Mouse (Mus musculus): ENCODE results near the gene Gtf2a1. TPM values are rescaled to one million over a fixed set of nuclear protein-coding genes. Genes with fewer than 3 reads are reported as not detected.
"Not testable (repeated sequence)": the region's sequence is repeated elsewhere in the genome, so short reads cannot be mapped to it uniquely, and the experiment has no call there.

Gtf2a1 gene
- polyA plus RNA-seq, 1 experiment from 2014 or later: 62.4 TPM

GRCm38 (mm10) chr12:91588670-91589541 lies 1.4 kb downstream of the Gtf2a1 start:
- WGBS: under 1% methylated on average over 77 of the region's 83 CpGs
- H3K27ac ChIP-seq: peak overlapping the region; percentile 100
- no peaks in the 10 kb centered on the region for H3K9me3 ChIP-seq (replicated peaks)
- DNase-seq (ENCODE audit: low spot score): peak; percentile 62
- H3K36me3 ChIP-seq: peaks cover 27% of the 10 kb centered on the region
- peak overlapping the region; percentile 89 for H3K4me3 ChIP-seq
- peaks cover 15% of the 10 kb centered on the region for H3K4me1 ChIP-seq
- H3K27me3 ChIP-seq (ENCODE audit: low read depth, poor library complexity, severe bottlenecking): no peaks in the 10 kb centered on the region

- Histone ChIP-seq H3K27me3 (ENCODE audit: low read depth, poor library complexity, severe bottlenecking) (no peaks in the 10 kb centered on the region), H3K4me1 (peaks cover 15% of the 10 kb centered on the region), H3K36me3 (peaks cover 34% of the 10 kb centered on the region), H3K9me3 (replicated peaks) (no peaks in the 10 kb centered on the region), H3K27ac (peak overlapping the region; percentile 100), H3K4me3 (peak overlapping the region; percentile 89)
- peak; percentile 91 for DNase-seq (ENCODE audit: low spot score)
- under 1% methylated on average over 32 of the region's 32 CpGs for WGBS
Observed at GRCm38 (mm10) chr12:91588176-91588669, 2.1 kb downstream of the Gtf2a1 start.

GRCm38 (mm10) chr12:91587491-91588033 lies 2.7 kb downstream of the Gtf2a1 start:
- DNase-seq (ENCODE audit: low spot score): no peak
- WGBS: 16% methylated on average over 5 of the region's 5 CpGs
- peaks cover 15% of the 10 kb centered on the region for H3K4me1 ChIP-seq
- H3K4me3 ChIP-seq: peak overlapping the region; percentile 89
- peaks cover 40% of the 10 kb centered on the region for H3K36me3 ChIP-seq
- H3K9me3 ChIP-seq (replicated peaks): no peaks in the 10 kb centered on the region
- peak overlapping the region; percentile 100 for H3K27ac ChIP-seq
- H3K27me3 ChIP-seq (ENCODE audit: low read depth, poor library complexity, severe bottlenecking): no peaks in the 10 kb centered on the region

- Histone ChIP-seq H3K27ac (0 out of 2 replicates have a peak overlapping the region, but pooled peaks have one; percentile 100), H3K27me3 (ENCODE audit: low read depth, poor library complexity, severe bottlenecking) (no peaks in the 10 kb centered on the region), H3K36me3 (peaks cover 45% of the 10 kb centered on the region), H3K4me1 (peaks cover 15% of the 10 kb centered on the region), H3K9me3 (replicated peaks) (no peaks in the 10 kb centered on the region), H3K4me3 (peak overlapping the region; percentile 89)
- DNase-seq (ENCODE audit: low spot score): no peak
- 54% methylated on average over 3 of the region's 3 CpGs for WGBS
Observed at GRCm38 (mm10) chr12:91587077-91587476, 3.2 kb downstream of the Gtf2a1 start.

GRCm38 (mm10) chr12:91585815-91586214 lies 4.5 kb downstream of the Gtf2a1 start:
- H3K4me3 ChIP-seq; DNase-seq (ENCODE audit: low spot score); H3K27ac ChIP-seq; H3K9me3 ChIP-seq (replicated peaks); H3K27me3 ChIP-seq (ENCODE audit: low read depth, poor library complexity, severe bottlenecking): not testable (repeated sequence)
- WGBS: 95% methylated on average over 4 of the region's 4 CpGs
- Histone ChIP-seq H3K36me3 (peaks cover 57% of the 10 kb centered on the region), H3K4me1 (peaks cover 11% of the 10 kb centered on the region)

- no peak for DNase-seq (ENCODE audit: low spot score)
- WGBS: 97% methylated on average over 3 of the region's 3 CpGs
- peaks cover 62% of the 10 kb centered on the region for H3K36me3 ChIP-seq
Observed at GRCm38 (mm10) chr12:91585206-91585605, 5.1 kb downstream of the Gtf2a1 start.

GRCm38 (mm10) chr12:91583409-91583808 lies 6.9 kb downstream of the Gtf2a1 start:
- no peaks in the 10 kb centered on the region for H3K9me3 ChIP-seq (replicated peaks)
- WGBS: 94% methylated on average over 6 of the region's 6 CpGs
- H3K27me3 ChIP-seq (ENCODE audit: low read depth, poor library complexity, severe bottlenecking): no peaks in the 10 kb centered on the region
- DNase-seq (ENCODE audit: low spot score): no peak
- no peak overlapping the region for H3K27ac ChIP-seq
- H3K4me3 ChIP-seq: no peak overlapping the region
- peaks cover 79% of the 10 kb centered on the region for H3K36me3 ChIP-seq
- peaks cover 9% of the 10 kb centered on the region for H3K4me1 ChIP-seq

More at GRCm38 (mm10) chr12:91585206-91585605, 5.1 kb downstream of the Gtf2a1 start:
- no peaks in the 10 kb centered on the region for H3K9me3 ChIP-seq (replicated peaks)
- no peaks in the 10 kb centered on the region for H3K27me3 ChIP-seq (ENCODE audit: low read depth, poor library complexity, severe bottlenecking)
- H3K27ac ChIP-seq: no peak overlapping the region
- peaks cover 9% of the 10 kb centered on the region for H3K4me1 ChIP-seq
- no peak overlapping the region for H3K4me3 ChIP-seq

- 82% methylated on average over 6 of the region's 6 CpGs for WGBS
- Histone ChIP-seq H3K4me3 (no peak overlapping the region), H3K27ac (no peak overlapping the region), H3K36me3 (peaks cover 88% of the 10 kb centered on the region), H3K27me3 (ENCODE audit: low read depth, poor library complexity, severe bottlenecking) (no peaks in the 10 kb centered on the region), H3K4me1 (peaks cover 8% of the 10 kb centered on the region), H3K9me3 (replicated peaks) (no peaks in the 10 kb centered on the region)
- DNase-seq (ENCODE audit: low spot score): no peak
Observed at GRCm38 (mm10) chr12:91582362-91583002, 7.8 kb downstream of the Gtf2a1 start.

- 94% methylated on average over 6 of the region's 6 CpGs for WGBS
- DNase-seq (ENCODE audit: low spot score): no peak
- Histone ChIP-seq H3K27me3 (ENCODE audit: low read depth, poor library complexity, severe bottlenecking) (no peaks in the 10 kb centered on the region), H3K27ac (no peak overlapping the region), H3K36me3 (peaks cover 97% of the 10 kb centered on the region), H3K4me3 (no peak overlapping the region), H3K4me1 (no peaks in the 10 kb centered on the region), H3K9me3 (replicated peaks) (no peaks in the 10 kb centered on the region)
Observed at GRCm38 (mm10) chr12:91581204-91582070, 8.8 kb downstream of the Gtf2a1 start.

- Histone ChIP-seq H3K4me1 (no peaks in the 10 kb centered on the region), H3K9me3 (replicated peaks) (no peaks in the 10 kb centered on the region), H3K4me3 (no peak overlapping the region), H3K27me3 (ENCODE audit: low read depth, poor library complexity, severe bottlenecking) (no peaks in the 10 kb centered on the region), H3K27ac (no peak overlapping the region), H3K36me3 (peaks cover 96% of the 10 kb centered on the region)
- no peak for DNase-seq (ENCODE audit: low spot score)
- WGBS: 97% methylated on average over 2 of the region's 2 CpGs
Observed at GRCm38 (mm10) chr12:91579665-91580064, 10.6 kb downstream of the Gtf2a1 start.

- H3K4me1 ChIP-seq: no peaks in the 10 kb centered on the region
- no peaks in the 10 kb centered on the region for H3K9me3 ChIP-seq (replicated peaks)
- no peaks in the 10 kb centered on the region for H3K27me3 ChIP-seq (ENCODE audit: low read depth, poor library complexity, severe bottlenecking)
- H3K36me3 ChIP-seq: peaks cover 99% of the 10 kb centered on the region
- no peak overlapping the region for H3K27ac ChIP-seq
- no peak overlapping the region for H3K4me3 ChIP-seq
- no peak for DNase-seq (ENCODE audit: low spot score)
- 90% methylated on average over 2 of the region's 2 CpGs for WGBS
Observed at GRCm38 (mm10) chr12:91571708-91572107, 18.6 kb downstream of the Gtf2a1 start.

- H3K27ac ChIP-seq: no peak overlapping the region
- DNase-seq (ENCODE audit: low spot score): no peak
- H3K36me3 ChIP-seq: peaks cover 98% of the 10 kb centered on the region
- H3K27me3 ChIP-seq (ENCODE audit: low read depth, poor library complexity, severe bottlenecking): no peaks in the 10 kb centered on the region
- 90% methylated on average over 3 of the region's 3 CpGs for WGBS
- no peak overlapping the region for H3K4me3 ChIP-seq
- H3K9me3 ChIP-seq (replicated peaks): no peaks in the 10 kb centered on the region
- H3K4me1 ChIP-seq: no peaks in the 10 kb centered on the region
Observed at GRCm38 (mm10) chr12:91569255-91569654, 21.0 kb downstream of the Gtf2a1 start.
